In genomic region chr8:22227061-22227877, GRCm38 (mm10) we compare ENCODE assay signal across 8 mouse cellular contexts. TPM values are rescaled to one million over a fixed set of nuclear protein-coding genes. Genes with fewer than 3 reads are reported as not detected.
DNase-seq lines count a peak whose midpoint lies in the region; ATAC-seq and TF ChIP-seq lines count a peak whose summit lies in the region.

Gene Thsd1, plus strand, starts transcription at chr8:22227313.

- TF ChIP-seq EP300 in CH12.LX (IDR thresholded peaks at IDR 0.05; ENCODE audit: low read length) = 0 out of 2 replicates have a peak, but pooled peaks have one; percentile 14

- dilution Hi-C loops in CH12.LX (cut with MboI; ENCODE audit: extremely low pct_ligation_motif_present, extremely low pct_unique_long_range_greater_than_20kb, low sequenced_read_pairs) = no loop called here

- peak within 1 kb of the TSS; percentile 10; the same call in 1 of the 2 replicates for H3K9ac ChIP-seq in CH12.LX (ENCODE audit: insufficient read depth, low read depth)
- H3K9ac ChIP-seq in heart, embryonic 16.5 days (ENCODE audit: low read length) = peak within 1 kb of the TSS; percentile 71

- H3K79me2 ChIP-seq in CH12.LX (replicated peaks; ENCODE audit: control insufficient read depth, extremely low read depth, insufficient read depth, poor library complexity, severe bottlenecking) (no peaks in the 10 kb centered on the region), macrophage (ENCODE audit: inconsistent target) (no peaks in the 10 kb centered on the region)

- no peak within 1 kb of the TSS for H3K27ac ChIP-seq in CH12.LX (ENCODE audit: insufficient read depth, low read depth)
- H3K27ac ChIP-seq in embryonic fibroblast, embryonic 13.5 days (ENCODE audit: insufficient read depth, low read length) = no peak within 1 kb of the TSS
- H3K27ac ChIP-seq in heart, embryonic 16.5 days (ENCODE audit: low read length) = peak within 1 kb of the TSS; percentile 79
- no peak within 1 kb of the TSS for H3K27ac ChIP-seq in macrophage
- H3K27ac ChIP-seq in small intestine, adult 2 months (ENCODE audit: insufficient read depth, low read depth, low read length) = no peak within 1 kb of the TSS

- H3K9me3 ChIP-seq in CH12.LX (replicated peaks; ENCODE audit: low read length) = no peaks in the 10 kb centered on the region
- H3K9me3 ChIP-seq in heart, embryonic 16.5 days (replicated peaks; ENCODE audit: control insufficient read depth, low read length) = no peaks in the 10 kb centered on the region

- peak within 1 kb of the TSS; percentile 37 to 58 (median 40) for H3K4me3 ChIP-seq in CH12.LX (replicated peaks in 1 of 3; ENCODE audit: low read depth in 2 of 3, low read length in 2 of 3, poor library complexity in 1 of 3)
- peak within 1 kb of the TSS; percentile 64 for H3K4me3 ChIP-seq in embryonic fibroblast, embryonic 13.5 days (ENCODE audit: insufficient read depth, low read length)
- H3K4me3 ChIP-seq in heart, embryonic 16.5 days (ENCODE audit: low read length) = peak within 1 kb of the TSS; percentile 64
- peak within 1 kb of the TSS; percentile 40 for H3K4me3 ChIP-seq in macrophage (ENCODE audit: inconsistent target)
- H3K4me3 ChIP-seq in small intestine, adult 2 months (ENCODE audit: low read depth, low read length) = peak within 1 kb of the TSS; percentile 64

- WGBS in heart, embryonic 16.5 days = under 1% methylated on average over 39 of the region's 39 CpGs
- under 1% methylated on average over 28 of the region's 39 CpGs for WGBS in macrophage (ENCODE audit: missing documents)
- WGBS in small intestine, adult 2 months = 1% methylated on average over 39 of the region's 39 CpGs

- H3K27me3 ChIP-seq in CH12.LX (replicated peaks) = no peaks in the 10 kb centered on the region
- H3K27me3 ChIP-seq in heart, embryonic 16.5 days (ENCODE audit: control insufficient read depth, insufficient read depth, low read length) = no peaks in the 10 kb centered on the region
- H3K27me3 ChIP-seq in small intestine, adult 2 months (ENCODE audit: control insufficient read depth, insufficient read depth, low read length) = peaks cover 3% of the 10 kb centered on the region; the same call in 1 of the 2 replicates

- H3K4me2 ChIP-seq in CH12.LX (ENCODE audit: insufficient read depth, low read depth, poor library complexity, severe bottlenecking) = peak within 1 kb of the TSS; percentile 44
- peak within 1 kb of the TSS; percentile 97 for H3K4me2 ChIP-seq in heart, embryonic 16.5 days (ENCODE audit: low read depth, low read length)

- peaks cover 6 to 13% of the 10 kb centered on the region in 2 experiments; a peak in 2 of 4 replicates for H3K4me1 ChIP-seq in CH12.LX (ENCODE audit: control insufficient read depth in 1 of 2, insufficient read depth in 2 of 2)
- H3K4me1 ChIP-seq in embryonic fibroblast, embryonic 13.5 days (ENCODE audit: control insufficient read depth, insufficient read depth, low read length) = no peaks in the 10 kb centered on the region
- peaks cover 4% of the 10 kb centered on the region; the same call in 1 of the 2 replicates for H3K4me1 ChIP-seq in heart, embryonic 16.5 days (ENCODE audit: control insufficient read depth, insufficient read depth, low read length)
- peaks cover 2% of the 10 kb centered on the region; the same call in 1 of the 2 replicates for H3K4me1 ChIP-seq in small intestine, adult 2 months (ENCODE audit: control insufficient read depth, insufficient read depth, insufficient read length, low read length)

- peak; percentile 8 for DNase-seq in CH12.LX (ENCODE audit: extremely low read depth)
- peak; percentile 25 for DNase-seq in adipocyte (ENCODE audit: low spot score)
- DNase-seq in kidney, postnatal 10 days = peak; percentile 87
- no peak for DNase-seq in frontal cortex, postnatal 36 days (ENCODE audit: low spot score in 2 of 2)

- in situ Hi-C loops in CH12.LX (cut with MboI; ENCODE audit: low pct_ligation_motif_present, low pct_unique_long_range_greater_than_20kb, low sequenced_read_pairs) = no loop called here

- no peak for TF ChIP-seq RAD21 in CH12.LX (IDR thresholded peaks at IDR 0.05; ENCODE audit: low read depth, low read length)

- TF ChIP-seq CTCF in CH12.LX (conservative IDR thresholded peaks at IDR 0.05 in 1 of 2, IDR thresholded peaks at IDR 0.05 in 1 of 2; ENCODE audit: low read depth in 2 of 2, low read length in 2 of 2) = no peak
- TF ChIP-seq CTCF in embryonic fibroblast, embryonic 13.5 days (IDR thresholded peaks at IDR 0.05; ENCODE audit: borderline replicate concordance, insufficient read depth, low read length) = no peak
- TF ChIP-seq CTCF in small intestine, adult 2 months (IDR thresholded peaks at IDR 0.05; ENCODE audit: extremely low read depth, insufficient read length, insufficient replicate concordance, low read depth, low read length) = no peak

- peak; percentile 94 for ATAC-seq in heart, embryonic 16.5 days (replicated peaks; ENCODE audit: extremely low read depth, insufficient read depth, low FRiP score)

- TF ChIP-seq POLR2A in CH12.LX (IDR thresholded peaks at IDR 0.05; ENCODE audit: low read depth, low read length) = peak; percentile 45; the same call in 1 of the 2 replicates
- no peak for TF ChIP-seq POLR2A in embryonic fibroblast, embryonic 13.5 days (IDR thresholded peaks at IDR 0.05; ENCODE audit: low read depth, low read length)
- TF ChIP-seq POLR2A in small intestine, adult 2 months (IDR thresholded peaks at IDR 0.05; ENCODE audit: low read depth, low read length) = no peak

- H3K36me3 ChIP-seq in CH12.LX (replicated peaks in 1 of 2; ENCODE audit: control insufficient read depth in 1 of 2, insufficient read depth in 1 of 2, low read length in 1 of 2) (peaks cover 6 to 18% of the 10 kb centered on the region in 2 experiments), macrophage (ENCODE audit: inconsistent target) (no peaks in the 10 kb centered on the region)
- H3K36me3 ChIP-seq in heart, embryonic 16.5 days (ENCODE audit: control insufficient read depth, insufficient read depth) = peaks cover 10% of the 10 kb centered on the region; the same call in 1 of the 2 replicates
- H3K36me3 ChIP-seq in small intestine, adult 2 months (ENCODE audit: control insufficient read depth, insufficient read depth, low read length) = no peaks in the 10 kb centered on the region

TF ChIP-seq in CH12.LX, 34 proteins besides CTCF, POLR2A, EP300 and RAD21:
- TF ChIP-seq MAFK (IDR thresholded peaks at IDR 0.05; ENCODE audit: insufficient replicate concordance, low read length) (no peak), NRF1 (IDR thresholded peaks at IDR 0.05; ENCODE audit: low read depth, low read length) (peak; percentile 37; the same call in 1 of the 2 replicates), TCF12 (IDR thresholded peaks at IDR 0.05; ENCODE audit: low read depth, low read length) (peak; percentile 52), BHLHE40 (IDR thresholded peaks at IDR 0.05; ENCODE audit: low read depth, low read length) (peak; percentile 59), ELF1 (IDR thresholded peaks at IDR 0.05; ENCODE audit: low read depth, low read length) (no peak), MXI1 (IDR thresholded peaks at IDR 0.05; ENCODE audit: low read depth, low read length) (no peak), ZC3H11A (IDR thresholded peaks at IDR 0.05; ENCODE audit: low read depth, low read length) (no peak), ZKSCAN1 (IDR thresholded peaks at IDR 0.05; ENCODE audit: borderline replicate concordance, low read depth, low read length) (no peak), ETS1 (conservative IDR thresholded peaks at IDR 0.05; ENCODE audit: low read depth, low read length) (no peak)

RNA-seq across cellular contexts. Expression of gene Thsd1, which starts in this region (rescaled TPM):
- 0.30 and 0.34 TPM in 2 replicates for total RNA-seq in CH12.LX (2012; rRNA removed)
- 0.12 and 0.26 TPM in 2 replicates for total RNA-seq in CH12.LX (2014; rRNA removed)
- 0.75 and 0.83 TPM in 2 replicates for polyA plus RNA-seq in CH12.LX (2012; ENCODE audit: insufficient read length, low read depth)
- 1.3 and 1.6 TPM in 2 replicates for polyA plus RNA-seq in embryonic fibroblast, embryonic 13.5 days (2011; ENCODE audit: insufficient read length, low read depth, missing spikeins)
- 13.2 and 16.1 TPM in 2 replicates for polyA plus RNA-seq in heart, embryonic 16.5 days (2015; fragmentation: Nextera tagmentation; extraction: Ambion mirVana)
- 1 to 10 TPM in 4 of 26 experiments, under 1 TPM in 20, not detected in 2; 0.21 to 1.8 (median 0.51) TPM for total RNA-seq in macrophage (2018; cell fraction: chromatin; rRNA removed)
- under 1 TPM; 0.03 to 0.39 (median 0.14) TPM for total RNA-seq in macrophage (2018; cell fraction: cytosol; rRNA removed)
- 1 to 10 TPM in 2 of 26 experiments, under 1 TPM in 20, not detected in 4; 0.12 to 1.3 (median 0.47) TPM for total RNA-seq in macrophage (2018; cell fraction: nucleus; rRNA removed)
- 0.22 to 0.42 TPM (median 0.23 TPM) in 3 replicates for polyA plus RNA-seq in macrophage (2018)
- 0.56 and 0.90 TPM in 2 replicates for polyA plus RNA-seq in small intestine, adult 2 months (2012; rRNA removed)

Comparison
In these comparisons a context has a peak if more than half of its experiments do, and no peak if none do; other contexts are left out.
1. Peak in DNase-seq, H3K4me3 ChIP-seq, H3K9ac ChIP-seq and H3K4me2 ChIP-seq in CH12.LX; RNA of the gene not detected or under 1 TPM.
2. DNase-seq: peak in adipocyte (single experiment) and kidney, postnatal 10 days (single experiment); none in frontal cortex, postnatal 36 days (0 of 2).
3. Peak in every context shown above with its lines, with median percentiles within 50 percentile points of each other: H3K4me3 ChIP-seq.